Mouse (Mus musculus) heart, embryonic 10.5 days (tissue): ENCODE data around the gene Tmprss6. TPM values are rescaled to one million over a fixed set of nuclear protein-coding genes. Genes with fewer than 3 reads are reported as not detected.

Source experiments
- DNase-seq: peaks from one replicate; pipeline ENCODE4 v3.0.0-alpha.2; 2017; ENCODE audit warnings: low spot score
- H3K27ac ChIP-seq: fragments of 300-500 bp; sonication (generic); 2 replicates; pipeline ENCODE4 v1.5.1; 2016; ENCODE audit warnings: mild to moderate bottlenecking
- H3K27me3 ChIP-seq: fragments of 300-500 bp; sonication (generic); 2 replicates; pipeline ENCODE4 v1.6.1; 2016; ENCODE audit warnings: mild to moderate bottlenecking; ENCODE audit not compliant: poor library complexity, insufficient read depth, severe bottlenecking
- H3K36me3 ChIP-seq: fragments of 300-500 bp; sonication (generic); 2 replicates; pipeline ENCODE4 v1.6.1; 2016; ENCODE audit warnings: mild to moderate bottlenecking, moderate library complexity
- H3K4me1 ChIP-seq: fragments of 300-500 bp; sonication (generic); 2 replicates; pipeline ENCODE4 v1.6.1; 2016; ENCODE audit warnings: mild to moderate bottlenecking
- H3K4me3 ChIP-seq: fragments of 300-500 bp; sonication (generic); 2 replicates; pipeline ENCODE4 v1.5.1; 2016; ENCODE audit warnings: mild to moderate bottlenecking, moderate library complexity
- H3K9me3 ChIP-seq: fragments of 300-500 bp; sonication (generic); 2 replicates; pipeline ENCODE4 v1.6.1; 2016; ENCODE audit warnings: mild to moderate bottlenecking, moderate library complexity
- WGBS: fragments of 180-500 bp; shearing (Covaris S2); methylation state at CpG from one replicate; pipeline ENCODE4 v1.1.7; 2016; 5-methylcytosine and 5-hydroxymethylcytosine counted together
- polyA plus RNA-seq: library from polyadenylated mRNA; unstranded; fragments of >200 nt; fragmentation: Nextera tagmentation; extraction: Ambion mirVana; gene quantifications from 2 replicates; pipeline ENCODE4 v1.2.1, GENCODE M21; 2016

Gene Tmprss6
- polyA plus RNA-seq, 1 experiment from 2014 or later, result 1.7 TPM

DNA sequence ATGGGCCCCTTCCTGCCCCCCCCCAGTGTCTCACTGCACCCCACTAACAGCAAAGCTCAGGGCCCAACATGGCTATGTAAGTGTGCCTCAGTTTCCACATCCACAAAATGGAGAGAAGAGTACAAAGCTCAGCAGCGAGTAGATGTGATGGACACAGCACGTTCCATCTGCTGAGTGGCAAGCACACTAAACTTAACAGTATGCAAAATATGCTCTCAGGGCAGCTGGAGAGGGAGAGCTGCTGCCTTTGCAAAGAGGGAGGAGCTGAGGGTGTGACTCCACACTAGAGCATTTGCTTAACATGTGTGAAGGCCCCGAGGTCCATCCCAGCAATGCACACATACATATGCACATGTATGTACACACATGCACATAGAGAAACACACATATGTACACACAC, 15.5 kb downstream of the Tmprss6 start:
- no peaks in the 10 kb centered on the region for H3K9me3 ChIP-seq
- no peaks in the 10 kb centered on the region for H3K36me3 ChIP-seq
- peaks cover 39% of the 10 kb centered on the region for H3K4me1 ChIP-seq
- whole genome bisulfite sequencing, result 74% methylated on average over 3 of the region's 3 CpGs
- no peak overlapping the region for H3K4me3 ChIP-seq
- peaks cover 5% of the 10 kb centered on the region; the same call in 1 of the 2 replicates for H3K27me3 ChIP-seq
- H3K27ac ChIP-seq, result no peak overlapping the region
- no peak for DNase-seq

- Histone ChIP-seq H3K4me3 (no peak overlapping the region), H3K4me1 (peaks cover 42% of the 10 kb centered on the region), H3K36me3 (no peaks in the 10 kb centered on the region), H3K9me3 (no peaks in the 10 kb centered on the region), H3K27ac (peak overlapping the region; percentile 89; the same call in 1 of the 2 replicates), H3K27me3 (no peaks in the 10 kb centered on the region)
- no peak for DNase-seq
- 79% methylated on average over 2 of the region's 2 CpGs for WGBS
Observed at GRCm38 (mm10) chr15:78451201-78451600, 17.2 kb downstream of the Tmprss6 start.

GRCm38 (mm10) chr15:78450419-78450768, 18.0 kb downstream of the Tmprss6 start:
- Histone ChIP-seq H3K4me1 (peaks cover 36% of the 10 kb centered on the region), H3K4me3 (no peak overlapping the region), H3K9me3 (no peaks in the 10 kb centered on the region), H3K36me3 (no peaks in the 10 kb centered on the region), H3K27me3 (peaks cover 6% of the 10 kb centered on the region; the same call in 1 of the 2 replicates), H3K27ac (peak overlapping the region; percentile 89)
- no peak for DNase-seq
- WGBS, result 85% methylated on average over 6 of the region's 6 CpGs

DNA sequence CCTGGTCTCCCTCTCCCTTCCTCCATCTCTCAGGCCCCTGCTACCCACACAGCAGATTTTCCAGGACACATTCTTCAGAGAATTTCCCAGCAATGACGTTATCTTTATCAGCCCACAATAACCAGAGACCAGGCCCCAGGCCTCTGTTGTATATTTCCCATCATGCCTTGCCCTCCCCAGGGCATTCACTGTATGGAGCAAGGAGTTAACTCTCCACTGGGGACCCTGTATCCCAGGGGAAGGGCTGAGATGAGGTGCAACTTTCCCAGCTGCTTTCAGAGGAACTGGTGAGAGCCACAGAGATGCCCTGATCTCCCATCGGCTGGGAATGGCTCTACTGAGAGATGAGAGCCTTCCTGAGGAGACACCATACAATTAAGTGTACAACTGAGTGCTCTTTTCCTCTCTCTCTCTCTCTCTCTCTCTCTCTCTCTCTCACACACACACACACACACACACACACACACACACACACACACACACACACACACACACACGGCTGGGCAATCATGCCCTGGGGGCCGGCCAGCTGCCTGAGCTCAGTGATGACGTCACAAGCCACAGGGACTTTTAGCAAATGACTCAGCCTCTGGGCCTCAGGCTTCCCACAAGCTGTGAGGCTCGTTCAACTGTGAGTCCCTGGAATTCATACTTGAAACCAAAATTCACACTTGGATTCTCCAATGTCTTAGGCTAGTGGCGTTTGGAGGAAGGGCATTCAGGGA, 18.6 kb downstream of the Tmprss6 start:
- Histone ChIP-seq H3K9me3 (no peaks in the 10 kb centered on the region), H3K4me1 (peaks cover 31% of the 10 kb centered on the region), H3K4me3 (no peak overlapping the region), H3K27ac (peak overlapping the region; percentile 89), H3K27me3 (peaks cover 6% of the 10 kb centered on the region; the same call in 1 of the 2 replicates), H3K36me3 (no peaks in the 10 kb centered on the region)
- 23% methylated on average over 7 of the region's 7 CpGs for WGBS
- peak; percentile 86 for DNase-seq

DNA sequence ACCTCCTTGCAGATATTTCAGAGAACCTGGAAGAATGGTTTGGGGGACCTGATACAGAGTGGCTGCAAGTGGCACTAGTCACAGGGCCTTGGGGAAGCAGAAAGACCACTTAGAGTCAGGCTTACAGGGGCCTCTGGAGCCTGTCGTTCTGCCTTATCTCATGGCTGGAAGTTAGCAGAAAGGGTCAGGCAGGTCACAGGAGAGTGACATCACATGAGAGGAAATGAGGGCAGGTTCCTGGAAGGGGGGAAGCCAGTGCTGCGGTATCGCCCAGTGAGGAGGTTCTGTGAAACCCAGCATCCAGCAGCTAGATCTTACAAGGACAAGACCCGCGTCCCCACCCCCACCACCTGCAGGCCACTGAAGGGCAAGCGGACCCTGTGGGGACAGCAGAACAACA, 19.3 kb downstream of the Tmprss6 start:
- WGBS, result 33% methylated on average over 6 of the region's 6 CpGs
- DNase-seq, result no peak
- H3K27me3 ChIP-seq, result peaks cover 9% of the 10 kb centered on the region
- no peaks in the 10 kb centered on the region for H3K9me3 ChIP-seq
- 0 out of 2 replicates have a peak overlapping the region, but pooled peaks have one; percentile 10 for H3K4me3 ChIP-seq
- peak overlapping the region; percentile 89 for H3K27ac ChIP-seq
- H3K4me1 ChIP-seq, result peaks cover 35% of the 10 kb centered on the region
- H3K36me3 ChIP-seq, result no peaks in the 10 kb centered on the region

- H3K27ac ChIP-seq, result peak overlapping the region; percentile 89
Observed at GRCm38 (mm10) chr15:78447746-78448535, 20.5 kb downstream of the Tmprss6 start.

GRCm38 (mm10) chr15:78447121-78447520, 21.3 kb downstream of the Tmprss6 start:
- no peak for DNase-seq
- Histone ChIP-seq H3K36me3 (no peaks in the 10 kb centered on the region), H3K4me3 (no peak overlapping the region), H3K27ac (peak overlapping the region; percentile 89), H3K27me3 (peaks cover 16% of the 10 kb centered on the region), H3K9me3 (no peaks in the 10 kb centered on the region), H3K4me1 (peaks cover 46% of the 10 kb centered on the region)
- WGBS, result 46% methylated on average over 7 of the region's 7 CpGs

More at GRCm38 (mm10) chr15:78447746-78448535, 20.5 kb downstream of the Tmprss6 start:
- no peaks in the 10 kb centered on the region for H3K9me3 ChIP-seq
- DNase-seq, result peak; percentile 95
- peaks cover 16% of the 10 kb centered on the region for H3K27me3 ChIP-seq
- WGBS, result 2% methylated on average over 22 of the region's 22 CpGs
- peak overlapping the region; percentile 52 for H3K4me3 ChIP-seq
- peaks cover 43% of the 10 kb centered on the region for H3K4me1 ChIP-seq
- no peaks in the 10 kb centered on the region for H3K36me3 ChIP-seq

- H3K4me1 ChIP-seq, result peaks cover 53% of the 10 kb centered on the region
- H3K9me3 ChIP-seq, result no peaks in the 10 kb centered on the region
- WGBS, result 43% methylated on average over 6 of the region's 6 CpGs
- DNase-seq, result no peak
- H3K27me3 ChIP-seq, result peaks cover 18% of the 10 kb centered on the region
- no peak overlapping the region for H3K4me3 ChIP-seq
- H3K27ac ChIP-seq, result no peak overlapping the region
- H3K36me3 ChIP-seq, result no peaks in the 10 kb centered on the region
Observed at GRCm38 (mm10) chr15:78443857-78444256, 24.6 kb downstream of the Tmprss6 start.

GRCm38 (mm10) chr15:78442231-78442630, 26.2 kb downstream of the Tmprss6 start:
- peaks cover 61% of the 10 kb centered on the region for H3K4me1 ChIP-seq

DNA sequence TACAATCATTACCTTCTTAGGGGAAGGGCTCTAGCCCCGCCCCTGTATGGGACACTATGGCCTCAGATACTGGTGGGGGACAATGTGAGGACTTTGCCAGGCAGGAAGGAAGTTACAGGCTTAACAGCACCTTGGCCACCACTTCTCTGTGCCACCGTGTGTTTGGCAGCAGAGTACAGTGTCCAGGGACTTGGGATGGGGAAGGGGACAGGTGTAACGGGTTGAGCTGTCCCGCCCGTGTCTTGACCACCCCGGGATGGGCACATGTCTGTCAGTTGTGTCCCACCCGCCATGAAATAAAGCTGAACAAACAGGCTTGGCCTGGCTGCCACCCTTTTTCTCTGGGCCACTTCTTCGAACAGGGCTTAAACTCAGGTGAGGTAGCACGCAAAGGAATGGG, 29.5 kb downstream of the Tmprss6 start:
- DNase-seq, result no peak
- Histone ChIP-seq H3K27me3 (peaks cover 44% of the 10 kb centered on the region), H3K36me3 (peaks cover 11% of the 10 kb centered on the region), H3K4me1 (peaks cover 77% of the 10 kb centered on the region), H3K4me3 (no peak overlapping the region), H3K27ac (no peak overlapping the region), H3K9me3 (no peaks in the 10 kb centered on the region)
- 66% methylated on average over 9 of the region's 9 CpGs for WGBS

More at GRCm38 (mm10) chr15:78442231-78442630, 26.2 kb downstream of the Tmprss6 start:
- peaks cover 32% of the 10 kb centered on the region for H3K27me3 ChIP-seq
- H3K9me3 ChIP-seq, result no peaks in the 10 kb centered on the region
- H3K36me3 ChIP-seq, result no peaks in the 10 kb centered on the region
- H3K27ac ChIP-seq, result no peak overlapping the region; the same call in 1 of the 2 replicates
- DNase-seq, result no peak
- no peak overlapping the region for H3K4me3 ChIP-seq
- 81% methylated on average over 19 of the region's 19 CpGs for WGBS

DNA sequence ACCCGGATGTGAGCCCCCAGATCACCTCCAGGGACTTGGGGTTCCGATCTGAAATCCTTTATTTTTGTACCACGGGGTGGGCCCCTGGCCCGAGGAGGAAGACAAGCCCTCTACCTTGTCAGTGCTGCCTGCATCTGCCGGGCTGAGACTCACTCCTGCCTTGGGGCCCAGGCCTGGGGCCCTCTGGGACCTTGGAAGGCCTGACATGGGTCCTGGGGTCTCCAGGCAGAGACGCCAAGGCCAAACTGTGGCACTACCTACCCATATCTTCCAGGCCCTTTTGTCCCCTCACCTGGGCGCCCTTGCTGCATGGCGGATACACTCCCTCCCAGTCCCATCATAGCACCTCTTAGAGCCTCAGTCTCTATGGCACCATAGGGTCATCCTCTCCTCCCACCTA, 29.9 kb downstream of the Tmprss6 start:
- Histone ChIP-seq H3K27me3 (peaks cover 39% of the 10 kb centered on the region), H3K9me3 (no peaks in the 10 kb centered on the region), H3K36me3 (peaks cover 15% of the 10 kb centered on the region), H3K4me1 (peaks cover 72% of the 10 kb centered on the region), H3K4me3 (no peak overlapping the region), H3K27ac (no peak overlapping the region)
- no peak for DNase-seq
- 57% methylated on average over 8 of the region's 8 CpGs for WGBS

DNA sequence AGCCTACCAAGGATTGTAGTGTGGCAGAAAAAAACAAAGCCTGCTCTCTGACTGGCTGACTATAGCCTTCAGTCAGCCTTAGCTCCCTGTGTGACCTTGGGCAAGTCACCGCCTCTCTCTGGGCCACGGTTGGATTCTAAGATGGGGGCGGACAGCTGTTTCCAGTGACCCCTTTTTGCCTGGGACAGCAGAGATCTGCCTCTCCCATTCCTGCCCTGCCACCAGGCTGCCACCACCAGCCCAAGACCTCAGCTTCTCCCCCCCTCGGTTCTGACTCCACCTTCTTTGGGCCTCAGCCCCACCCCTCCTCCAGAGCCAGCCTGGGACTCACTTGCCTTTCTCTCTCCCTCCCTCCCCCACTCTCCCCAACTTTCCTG, 30.4 kb downstream of the Tmprss6 start:
- peak overlapping the region; percentile 83; the same call in 1 of the 2 replicates for H3K27ac ChIP-seq
- WGBS, result 46% methylated on average over 4 of the region's 4 CpGs

More for the DNA sequence above, 30.4 kb downstream of the Tmprss6 start:
- Histone ChIP-seq H3K9me3 (no peaks in the 10 kb centered on the region), H3K4me3 (peak overlapping the region; percentile 56; the same call in 1 of the 2 replicates), H3K36me3 (peaks cover 20% of the 10 kb centered on the region), H3K4me1 (peaks cover 74% of the 10 kb centered on the region), H3K27me3 (peaks cover 39% of the 10 kb centered on the region)
- DNase-seq, result no peak
